In the genomic region with DNA sequence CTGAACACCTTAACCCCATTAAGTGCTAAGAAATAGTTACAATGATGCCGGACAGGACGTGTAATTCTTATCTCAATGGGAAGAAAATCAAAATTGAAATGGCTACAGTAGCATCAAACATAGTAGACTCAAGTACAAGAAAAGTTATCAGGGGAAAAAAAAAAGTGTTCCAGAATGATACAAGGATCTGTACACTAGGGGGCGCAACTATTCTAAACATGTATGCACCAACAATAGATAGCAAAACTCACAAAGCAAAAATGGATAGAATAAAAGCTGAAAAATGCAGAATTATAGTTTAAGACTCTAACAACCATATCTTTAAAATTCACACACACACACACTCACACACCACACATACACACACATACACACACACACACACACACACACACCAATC, we compare ENCODE assay signal across 13 mouse cellular contexts.
DNase-seq lines count a peak whose midpoint lies in the region; ATAC-seq and TF ChIP-seq lines count a peak whose summit lies in the region.
"Had no signal": no experiment of that assay in that cellular context is flagged by ENCODE, and none has a peak within 500 bp of the region (broad histone marks: within the 10 kb centered on the region; RNA-seq: fewer than 3 reads in every experiment).

No protein-coding gene starts in this region.

- no peaks in the 10 kb centered on the region for H3K36me3 ChIP-seq in intestine, postnatal 0 days (ENCODE audit: control insufficient read depth, insufficient read depth)
- no peaks in the 10 kb centered on the region for H3K36me3 ChIP-seq in intestine, embryonic 16.5 days (ENCODE audit: control insufficient read depth, insufficient read depth, low read length)
- H3K36me3 ChIP-seq: intestine, embryonic 15.5 days; limb, embryonic 10.5 days had no signal

- H3K9ac ChIP-seq in intestine, postnatal 0 days (ENCODE audit: low read depth, low read length): no peak overlapping the region
- H3K9ac ChIP-seq in intestine, embryonic 16.5 days (ENCODE audit: low read depth, low read length): no peak overlapping the region
- H3K9ac ChIP-seq: intestine, embryonic 15.5 days had no signal

- WGBS in intestine, postnatal 0 days: 50% methylated on average over 3 of the region's 3 CpGs
- WGBS in intestine, embryonic 16.5 days: 62% methylated on average over 3 of the region's 3 CpGs

- H3K4me3 ChIP-seq in intestine, postnatal 0 days (ENCODE audit: low read depth, low read length): no peak overlapping the region
- H3K4me3 ChIP-seq in intestine, embryonic 16.5 days (ENCODE audit: low read length): no peak overlapping the region
- H3K4me3 ChIP-seq: erythroblast, embryonic 14.5 days; intestine, embryonic 15.5 days; limb, embryonic 10.5 days; myocyte had no signal

- H3K27me3 ChIP-seq in intestine, postnatal 0 days (replicated peaks; ENCODE audit: control insufficient read depth, insufficient read depth, low read length): no peaks in the 10 kb centered on the region
- H3K27me3 ChIP-seq in intestine, embryonic 16.5 days (replicated peaks; ENCODE audit: control insufficient read depth, insufficient read depth, low read length): no peaks in the 10 kb centered on the region
- H3K27me3 ChIP-seq: intestine, embryonic 15.5 days had no signal

- H3K4me1 ChIP-seq in intestine, postnatal 0 days (replicated peaks; ENCODE audit: control insufficient read depth, insufficient read depth, low read length): no peaks in the 10 kb centered on the region
- H3K4me1 ChIP-seq in intestine, embryonic 16.5 days (ENCODE audit: control insufficient read depth, insufficient read depth, low read length): no peaks in the 10 kb centered on the region
- H3K4me1 ChIP-seq: intestine, embryonic 15.5 days had no signal

- peak; percentile 56 for TF ChIP-seq CTCF in intestine, postnatal 0 days (IDR thresholded peaks at IDR 0.05; ENCODE audit: low read depth)

- no peaks in the 10 kb centered on the region for H3K9me3 ChIP-seq in intestine, postnatal 0 days (ENCODE audit: control insufficient read depth)
- no peaks in the 10 kb centered on the region for H3K9me3 ChIP-seq in intestine, embryonic 16.5 days (ENCODE audit: control insufficient read depth, low read length)
- H3K9me3 ChIP-seq: intestine, embryonic 15.5 days; limb, embryonic 10.5 days had no signal

- DNase-seq in thymus, postnatal 0 days (ENCODE audit: low spot score): peak; percentile 25
- DNase-seq in thymus, postnatal 36 days: no peak
- peak; percentile 60 for DNase-seq in ZHBTc4 (ENCODE audit: low read depth, low spot score)
- DNase-seq in right cerebral cortex, postnatal 10 days (ENCODE audit: low spot score in 2 of 2): no peak
- DNase-seq in thymus, postnatal 4 days: no peak
- DNase-seq: cerebellum, postnatal 10 days; lung, postnatal 4 days had no signal

- ATAC-seq in intestine, postnatal 0 days: no peak
- ATAC-seq in intestine, embryonic 16.5 days: no peak
- ATAC-seq: intestine, embryonic 15.5 days had no signal

- H3K27ac ChIP-seq in intestine, postnatal 0 days (ENCODE audit: low read depth, low read length): no peak overlapping the region
- no peak overlapping the region for H3K27ac ChIP-seq in intestine, embryonic 16.5 days (ENCODE audit: low read length)
- H3K27ac ChIP-seq: intestine, embryonic 15.5 days; limb, embryonic 10.5 days had no signal

- H3K4me2 ChIP-seq in intestine, postnatal 0 days (replicated peaks; ENCODE audit: low read depth): no peak overlapping the region
- H3K4me2 ChIP-seq in intestine, embryonic 16.5 days (ENCODE audit: low read depth, low read length): no peak overlapping the region
- H3K4me2 ChIP-seq: intestine, embryonic 15.5 days had no signal

Comparison
In these comparisons a context has a peak if more than half of its experiments do, and no peak if none do; other contexts are left out.
1. DNase-seq: peak in thymus, postnatal 0 days (single experiment) and ZHBTc4 (single experiment); none in thymus, postnatal 36 days (0 of 2), right cerebral cortex, postnatal 10 days (0 of 2) and thymus, postnatal 4 days (single experiment).